Mouse (Mus musculus) stomach, embryonic 15.5 days (tissue): ENCODE measurements around the gene Zbtb14. TPM values are rescaled to one million over a fixed set of nuclear protein-coding genes. Genes with fewer than 3 reads are reported as not detected.

ENCODE experiments used
- ATAC-seq: fragments of 200-750 bp; cut with Nextera tagmentation; 2 replicates; pipeline ENCODE4 v1.8.0; 2017; ENCODE audit warnings: low read depth, moderate number of reproducible peaks, moderate TSS enrichment; ENCODE audit not compliant: insufficient read depth, low FRiP score
- H3K27ac ChIP-seq: fragments of 300-500 bp; sonication (generic); 2 replicates; pipeline ENCODE4 v1.5.1; 2015; ENCODE audit warnings: mild to moderate bottlenecking, inconsistent platforms
- H3K27me3 ChIP-seq: fragments of 300-500 bp; sonication (generic); replicated peaks from 2 replicates; pipeline ENCODE4 v1.6.1; 2015; ENCODE audit warnings: inconsistent platforms
- H3K36me3 ChIP-seq: fragments of 300-500 bp; sonication (generic); 2 replicates; pipeline ENCODE4 v1.6.1; 2015; ENCODE audit warnings: inconsistent platforms
- H3K4me1 ChIP-seq: fragments of 300-500 bp; sonication (generic); 2 replicates; pipeline ENCODE4 v1.6.1; 2015; ENCODE audit warnings: inconsistent platforms
- H3K4me2 ChIP-seq: fragments of 300-500 bp; sonication (generic); 2 replicates; pipeline ENCODE4 v1.6.1; 2015; ENCODE audit warnings: mild to moderate bottlenecking, inconsistent platforms
- H3K4me3 ChIP-seq: fragments of 300-500 bp; sonication (generic); replicated peaks from 2 replicates; pipeline ENCODE4 v1.5.1; 2015; ENCODE audit warnings: inconsistent platforms
- H3K9ac ChIP-seq: fragments of 300-500 bp; sonication (generic); 2 replicates; pipeline ENCODE4 v1.6.1; 2015; ENCODE audit warnings: inconsistent platforms
- H3K9me3 ChIP-seq: fragments of 300-500 bp; sonication (generic); 2 replicates; pipeline ENCODE4 v1.6.1; 2016; ENCODE audit warnings: inconsistent platforms
- WGBS: fragments of 180-500 bp; shearing (Covaris S2); methylation state at CpG from one replicate; pipeline ENCODE4 v1.1.7; 2015; 5-methylcytosine and 5-hydroxymethylcytosine counted together
- polyA plus RNA-seq: library from polyadenylated mRNA; unstranded; fragments of >200 nt; fragmentation: Nextera tagmentation; extraction: Ambion mirVana; gene quantifications from 2 replicates; pipeline ENCODE4 v1.2.1, GENCODE M21; 2015

The Zbtb14 gene
- polyA plus RNA-seq, 1 experiment from 2014 or later: 18.4 TPM

DNA sequence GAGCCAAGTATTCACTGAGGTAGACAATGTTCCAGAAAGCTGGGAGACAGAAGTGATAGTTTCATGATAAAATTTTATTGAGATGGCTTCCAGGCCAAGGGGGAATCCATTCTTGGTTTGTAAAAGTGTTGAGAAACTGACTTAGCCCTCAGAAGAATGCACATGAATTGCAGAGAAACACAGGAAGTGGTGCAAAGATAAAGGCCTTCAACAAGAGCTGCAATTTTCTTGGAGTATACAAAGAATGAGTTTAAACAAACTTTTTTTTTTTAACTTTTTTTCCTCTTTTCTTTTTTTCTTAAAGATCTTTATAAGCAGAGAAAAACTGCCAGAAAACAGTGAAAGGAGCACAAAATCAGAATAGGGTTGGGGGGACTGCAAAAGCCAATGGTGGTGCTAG, 33.3 kb downstream of the Zbtb14 start:
- Histone ChIP-seq H3K9ac (no peak overlapping the region), H3K4me2 (peak overlapping the region; percentile 62), H3K27me3 (no peaks in the 10 kb centered on the region), H3K4me3 (peak overlapping the region; percentile 79), H3K9me3 (no peaks in the 10 kb centered on the region), H3K4me1 (no peaks in the 10 kb centered on the region), H3K27ac (no peak overlapping the region), H3K36me3 (no peaks in the 10 kb centered on the region)
- ATAC-seq: no peak

DNA sequence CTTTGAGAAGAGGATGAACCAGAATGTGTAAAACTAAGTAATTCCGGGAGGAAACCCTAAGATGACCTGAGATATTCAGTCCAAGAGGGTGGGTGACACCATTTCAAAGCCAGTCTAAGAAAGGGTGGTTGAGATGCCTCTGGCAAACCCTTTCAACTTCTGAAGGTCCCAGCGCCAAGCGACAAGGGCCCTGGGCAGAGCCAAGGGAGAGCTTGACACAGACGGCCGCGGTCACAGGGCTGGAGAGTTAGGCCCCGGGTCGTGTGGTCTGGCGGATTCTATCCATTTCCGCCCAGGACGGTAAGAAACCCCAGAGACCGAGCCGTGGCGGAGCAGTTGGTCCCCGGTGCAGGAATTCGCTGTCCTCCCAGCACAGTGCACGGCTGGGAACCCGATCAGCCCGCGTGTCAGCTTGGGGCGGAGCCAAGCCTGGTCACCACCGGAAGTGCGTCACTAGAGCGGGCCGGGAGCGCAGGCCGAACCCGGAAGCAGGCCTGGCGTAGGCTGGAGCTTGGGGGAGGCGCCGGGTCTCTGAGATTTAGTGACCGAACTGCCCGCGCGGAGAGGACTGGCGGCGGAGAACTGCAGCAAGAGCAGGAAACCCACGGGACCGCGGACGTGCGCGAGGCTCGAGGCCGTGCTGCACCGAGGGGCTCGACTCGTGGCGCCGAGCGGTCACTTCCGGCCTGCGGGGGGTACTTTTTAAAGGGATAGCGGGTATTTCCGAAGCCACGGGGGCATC, 34.2 kb downstream of the Zbtb14 start:
- Histone ChIP-seq H3K27me3 (no peaks in the 10 kb centered on the region), H3K4me3 (peak overlapping the region; percentile 79), H3K4me1 (no peaks in the 10 kb centered on the region), H3K27ac (peak overlapping the region; percentile 97), H3K4me2 (peak overlapping the region; percentile 62), H3K36me3 (no peaks in the 10 kb centered on the region), H3K9ac (peak overlapping the region; percentile 82), H3K9me3 (no peaks in the 10 kb centered on the region)
- peak; percentile 99 for ATAC-seq
- under 1% methylated on average over 56 of the region's 56 CpGs for WGBS

DNA sequence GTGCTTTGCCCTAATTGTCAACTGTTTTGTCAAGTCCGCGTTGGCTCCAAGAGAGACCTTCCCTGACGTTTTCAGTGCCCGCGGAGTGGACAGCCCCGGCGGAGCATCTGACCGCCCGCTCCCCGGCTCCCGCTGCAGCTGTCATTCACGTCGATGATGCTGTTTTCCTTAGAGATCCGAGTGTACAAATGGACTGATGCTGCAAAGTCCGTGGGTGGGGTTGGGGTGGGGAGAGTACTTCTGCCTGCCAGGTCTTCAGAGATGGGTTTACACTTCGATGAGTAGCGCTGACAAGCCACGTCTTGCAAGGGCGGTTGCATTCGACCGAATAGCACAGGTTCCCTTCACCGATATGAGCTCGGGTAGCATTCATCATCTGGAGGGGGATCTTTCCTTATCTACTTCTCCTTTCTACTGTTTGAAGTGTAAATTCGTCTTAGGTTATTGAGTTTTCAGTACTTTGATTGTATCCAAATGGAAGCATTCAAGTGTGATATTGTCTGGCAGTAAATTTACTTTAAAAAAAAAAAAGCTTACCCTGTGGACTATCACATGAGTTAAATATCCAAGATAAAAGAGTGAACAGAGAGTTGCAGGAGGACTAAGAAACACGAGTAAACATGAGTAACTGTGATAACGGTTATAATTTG, 35.0 kb downstream of the Zbtb14 start:
- H3K4me2 ChIP-seq: peak overlapping the region; percentile 62
- peak overlapping the region; percentile 97 for H3K27ac ChIP-seq
- H3K27me3 ChIP-seq: no peaks in the 10 kb centered on the region
- ATAC-seq: peak; percentile 24
- H3K4me1 ChIP-seq: no peaks in the 10 kb centered on the region
- peak overlapping the region; percentile 82 for H3K9ac ChIP-seq
- H3K4me3 ChIP-seq: peak overlapping the region; percentile 79
- no peaks in the 10 kb centered on the region for H3K9me3 ChIP-seq
- H3K36me3 ChIP-seq: no peaks in the 10 kb centered on the region
- 2% methylated on average over 26 of the region's 26 CpGs for WGBS

DNA sequence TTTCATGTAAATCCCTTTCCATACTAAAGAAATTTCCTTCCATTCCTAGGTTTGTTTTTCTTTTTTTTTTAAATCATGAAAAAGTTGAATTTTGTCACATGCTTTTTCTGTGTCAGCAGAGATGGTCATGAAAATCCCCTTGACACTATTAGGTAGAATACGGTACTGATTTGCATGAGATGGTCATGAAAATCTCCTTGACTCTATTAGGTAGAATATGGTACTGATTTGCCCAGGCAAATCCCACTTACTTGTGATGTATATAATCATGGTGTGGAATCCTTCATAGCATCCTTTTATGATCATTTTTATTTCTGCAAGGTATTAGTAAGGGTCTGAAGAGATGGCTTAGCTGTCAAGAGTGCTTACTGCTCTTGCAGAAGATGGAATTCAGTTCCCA, 38.7 kb downstream of the Zbtb14 start:
- Histone ChIP-seq H3K4me3 (no peak overlapping the region), H3K36me3 (no peaks in the 10 kb centered on the region), H3K9ac (no peak overlapping the region), H3K4me2 (no peak overlapping the region), H3K27ac (no peak overlapping the region), H3K27me3 (no peaks in the 10 kb centered on the region), H3K9me3 (no peaks in the 10 kb centered on the region), H3K4me1 (no peaks in the 10 kb centered on the region)
- no peak for ATAC-seq
- WGBS: 7% methylated on average over 1 of the region's 1 CpGs

DNA sequence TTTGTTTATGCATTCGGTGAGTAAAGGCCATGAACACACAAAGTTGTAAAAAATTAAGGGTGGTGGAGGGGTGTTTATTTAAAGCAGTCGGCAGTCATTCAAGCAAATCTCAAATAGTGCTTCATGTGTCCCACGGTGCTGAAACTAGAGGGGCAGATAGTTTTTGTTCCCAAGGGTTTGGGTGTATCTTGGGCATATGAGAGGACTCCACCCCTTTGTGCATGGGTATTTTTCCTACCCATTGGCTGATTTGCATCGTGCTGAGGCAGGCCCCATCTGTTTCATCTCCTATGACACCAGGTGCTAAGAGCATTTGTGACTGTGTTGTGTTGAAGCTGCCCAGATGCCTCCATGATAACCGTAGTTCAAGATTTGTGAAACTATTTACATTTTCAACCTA, 55.0 kb downstream of the Zbtb14 start:
- no peak for ATAC-seq
- no peak overlapping the region for H3K4me2 ChIP-seq
- H3K9me3 ChIP-seq: no peaks in the 10 kb centered on the region
- H3K9ac ChIP-seq: no peak overlapping the region
- H3K4me1 ChIP-seq: peaks cover 9% of the 10 kb centered on the region
- no peaks in the 10 kb centered on the region for H3K36me3 ChIP-seq
- H3K27ac ChIP-seq: no peak overlapping the region
- peaks cover 30% of the 10 kb centered on the region for H3K27me3 ChIP-seq
- 66% methylated on average over 5 of the region's 5 CpGs for WGBS
- H3K4me3 ChIP-seq: no peak overlapping the region

DNA sequence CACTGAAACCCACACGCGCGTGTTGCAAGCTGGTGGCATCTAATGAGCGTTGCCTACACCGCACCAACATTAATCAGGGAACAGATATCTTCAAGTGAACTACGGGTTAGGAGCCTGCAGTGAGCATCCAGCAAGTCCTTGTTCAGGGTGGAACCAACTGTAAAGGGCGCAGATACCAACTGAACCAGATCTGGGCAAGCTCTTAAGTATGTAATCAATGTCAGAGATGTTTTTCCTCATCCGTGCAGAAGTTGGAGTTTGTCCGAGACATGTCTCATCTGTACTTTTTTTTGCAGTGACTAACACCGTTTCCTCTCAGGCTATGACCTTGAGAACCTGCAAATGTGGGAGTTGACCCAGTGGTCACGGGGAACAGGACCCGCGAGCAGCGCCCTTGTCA, 55.6 kb downstream of the Zbtb14 start:
- WGBS: 37% methylated on average over 14 of the region's 14 CpGs
- no peak for ATAC-seq
- peak overlapping the region; percentile 35; the same call in 1 of the 2 replicates for H3K4me3 ChIP-seq

DNA sequence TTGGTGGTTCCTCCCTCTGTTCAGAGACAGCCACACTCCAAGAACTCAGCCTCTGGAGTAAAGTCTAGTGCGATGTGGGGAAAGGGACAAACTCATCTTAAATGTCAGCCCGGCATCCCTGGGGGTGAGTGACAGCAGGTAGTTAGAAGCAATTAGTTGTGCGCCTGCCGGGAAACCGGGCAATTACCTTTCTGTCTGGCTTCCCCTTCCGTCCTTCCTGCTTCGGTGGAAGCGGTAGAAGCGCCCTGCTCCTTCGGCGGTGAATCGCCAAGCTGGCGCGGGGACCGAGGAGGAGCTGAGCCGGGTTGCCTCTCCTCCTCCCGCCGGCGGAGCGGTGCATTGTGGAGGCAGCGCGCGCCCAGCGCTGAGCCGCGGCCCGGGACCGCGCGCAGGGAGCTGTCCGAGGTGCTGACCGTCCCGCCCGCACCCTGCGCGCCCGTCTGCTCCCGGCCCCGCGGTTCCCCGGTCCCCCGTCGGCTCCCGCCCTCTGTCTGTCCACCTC, 56.2 kb downstream of the Zbtb14 start, which contains the start of gene Akain1:
Gene Akain1 (plus strand): TSS at position 337 of the 502 bp plus-strand sequence.
- ATAC-seq: peak; percentile 91
- no peak within 1 kb of the TSS for H3K9ac ChIP-seq
- peaks cover 30% of the 10 kb centered on the region for H3K27me3 ChIP-seq
- peaks cover 9% of the 10 kb centered on the region for H3K4me1 ChIP-seq
- H3K36me3 ChIP-seq: no peaks in the 10 kb centered on the region
- H3K4me3 ChIP-seq: peak within 1 kb of the TSS; percentile 35
- H3K27ac ChIP-seq: no peak within 1 kb of the TSS
- H3K9me3 ChIP-seq: no peaks in the 10 kb centered on the region
- WGBS: 0% methylated on average over 43 of the region's 44 CpGs
- peak within 1 kb of the TSS; percentile 75 for H3K4me2 ChIP-seq

More for the DNA sequence above, 55.6 kb downstream of the Zbtb14 start:
- Histone ChIP-seq H3K9me3 (no peaks in the 10 kb centered on the region), H3K4me1 (peaks cover 9% of the 10 kb centered on the region), H3K9ac (no peak overlapping the region), H3K27ac (no peak overlapping the region), H3K36me3 (no peaks in the 10 kb centered on the region), H3K27me3 (peaks cover 30% of the 10 kb centered on the region), H3K4me2 (peak overlapping the region; percentile 75)

DNA sequence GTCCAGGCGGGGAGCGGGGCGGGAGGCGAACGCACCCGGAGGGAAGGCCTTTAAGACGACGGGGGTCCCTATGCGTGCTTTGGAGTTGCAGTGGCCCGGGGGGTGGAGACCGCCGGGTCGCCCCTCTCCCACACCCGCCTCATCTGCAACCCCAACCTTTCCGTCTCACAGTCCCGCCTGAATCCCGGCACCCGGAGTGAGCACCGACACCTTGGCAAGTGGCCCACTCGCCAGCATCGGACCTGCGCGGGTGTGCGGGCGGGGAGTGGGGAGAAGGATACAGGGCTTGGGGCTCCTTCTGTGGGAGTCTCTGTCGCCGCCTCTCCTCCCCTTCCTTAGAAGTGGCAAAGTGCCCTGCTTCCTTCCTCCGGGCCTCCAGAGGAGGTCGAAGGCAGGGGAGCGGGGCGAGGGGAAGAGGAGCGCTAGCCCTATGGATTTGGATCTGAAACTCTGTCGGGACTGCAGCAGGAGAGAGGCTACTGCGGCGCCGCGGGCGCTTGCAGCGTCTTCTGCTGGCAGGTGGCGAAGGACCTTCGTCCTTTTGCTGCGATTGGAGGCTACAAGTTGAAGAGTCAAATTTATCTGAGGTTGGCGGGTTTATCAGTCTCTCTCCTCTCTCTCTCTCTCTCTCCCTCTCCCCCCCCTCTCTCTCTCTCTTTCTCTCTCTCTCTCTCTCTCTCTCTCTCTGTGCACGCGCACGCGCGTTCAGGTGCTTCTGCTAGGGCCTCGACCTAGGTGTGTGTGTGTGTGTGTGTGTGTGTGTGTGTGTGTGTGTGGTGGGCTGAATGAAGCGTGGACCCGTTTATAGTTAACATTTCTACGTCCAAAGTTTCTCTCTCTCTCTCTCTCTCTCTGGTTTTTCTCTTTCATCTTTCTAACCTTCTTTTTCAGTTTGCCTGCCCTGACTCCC, 57.0 kb downstream of the Zbtb14 start:
- no peaks in the 10 kb centered on the region for H3K36me3 ChIP-seq
- 0 out of 2 replicates have a peak, but pooled peaks have one; percentile 37 for ATAC-seq
- H3K9ac ChIP-seq: no peak overlapping the region
- no peaks in the 10 kb centered on the region for H3K9me3 ChIP-seq
- peak overlapping the region; percentile 75 for H3K4me2 ChIP-seq
- H3K27ac ChIP-seq: no peak overlapping the region
- WGBS: 2% methylated on average over 47 of the region's 52 CpGs
- peak overlapping the region; percentile 35 for H3K4me3 ChIP-seq
- H3K27me3 ChIP-seq: peaks cover 30% of the 10 kb centered on the region
- H3K4me1 ChIP-seq: peaks cover 9% of the 10 kb centered on the region

Other genes with a start within 250 kb of the Zbtb14 start
- not detected in 2 replicates for gene Akain1, start 56.3 kb downstream of the Zbtb14 start, polyA plus RNA-seq